Mouse (Mus musculus) mature B cell (primary cell): ENCODE measurements around the gene Mark2.

Source experiments
- in situ Hi-C: fragments of 300-500 bp; cut with MboI; formaldehyde crosslinking; loops from 2 replicates; pipeline ENCODE4 v1.14.3; 2019

The Mark2 gene

DNA sequence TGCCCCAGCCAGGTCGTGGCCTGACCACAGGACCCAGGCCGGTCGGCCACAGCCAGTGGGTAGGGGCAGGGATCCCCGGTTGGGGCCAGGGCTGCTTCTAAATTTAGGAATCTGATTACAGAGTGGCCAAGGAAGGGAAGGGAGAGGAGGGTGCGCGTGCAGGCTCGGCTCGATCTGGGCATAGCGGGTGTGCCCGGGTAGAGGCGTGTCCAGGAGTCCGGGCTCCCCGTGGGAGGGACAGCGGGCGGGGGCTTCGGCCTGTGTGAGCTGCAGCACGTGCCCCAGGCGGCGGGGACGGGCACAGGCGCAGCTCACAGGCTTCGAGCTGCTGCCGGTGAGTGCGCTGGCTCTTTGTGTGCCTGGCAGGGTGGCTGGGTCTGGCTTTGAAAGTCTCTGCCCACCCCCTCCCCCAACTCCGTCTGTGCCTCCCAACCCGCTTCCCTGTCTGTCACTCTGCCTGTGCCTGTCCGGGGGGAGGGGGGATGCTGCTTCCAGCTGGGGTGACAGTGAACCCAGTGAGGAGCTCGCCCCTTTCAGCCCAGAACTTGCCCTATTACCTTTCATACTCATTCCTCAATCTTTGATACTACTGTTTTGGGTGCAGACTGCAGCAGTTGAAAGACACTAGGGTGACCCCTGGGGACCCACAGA is 74.4 kb downstream of the Mark2 start, which contains the start of gene Rcor2:
Gene Rcor2 (plus strand): TSS at position 235 of the 651 bp plus-strand sequence.
- in situ Hi-C loops, result loop anchor here (5.0 to 10.0 kb wide), 2 partner anchors 80 to 148 kb away; partner anchors contain the start of gene 2700081O15Rik

DNA sequence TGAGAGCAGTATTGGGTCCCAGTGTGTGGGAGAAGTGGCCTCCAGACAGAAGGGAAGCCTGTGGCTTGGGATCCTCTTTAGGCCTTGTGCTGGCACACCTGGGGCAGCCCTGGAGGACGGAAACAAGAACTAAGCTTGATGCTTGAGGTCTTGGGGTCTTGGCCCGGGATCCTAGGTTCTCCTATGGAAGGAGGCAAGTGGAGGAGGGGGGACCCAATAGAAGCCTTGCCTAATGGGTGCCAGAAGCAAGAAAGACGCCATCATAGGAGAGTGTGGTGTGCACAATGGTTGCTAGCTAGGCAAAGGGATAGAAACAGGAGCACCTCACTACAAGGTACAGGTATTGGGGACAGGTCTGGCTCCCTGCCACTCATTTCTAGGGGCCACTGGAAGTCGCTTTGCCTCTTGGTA is 75.2 kb downstream of the Mark2 start:
- in situ Hi-C loops, result loop anchor here (5.0 to 10.0 kb wide), 2 partner anchors 81 to 148 kb away; partner anchors contain the start of gene 2700081O15Rik

DNA sequence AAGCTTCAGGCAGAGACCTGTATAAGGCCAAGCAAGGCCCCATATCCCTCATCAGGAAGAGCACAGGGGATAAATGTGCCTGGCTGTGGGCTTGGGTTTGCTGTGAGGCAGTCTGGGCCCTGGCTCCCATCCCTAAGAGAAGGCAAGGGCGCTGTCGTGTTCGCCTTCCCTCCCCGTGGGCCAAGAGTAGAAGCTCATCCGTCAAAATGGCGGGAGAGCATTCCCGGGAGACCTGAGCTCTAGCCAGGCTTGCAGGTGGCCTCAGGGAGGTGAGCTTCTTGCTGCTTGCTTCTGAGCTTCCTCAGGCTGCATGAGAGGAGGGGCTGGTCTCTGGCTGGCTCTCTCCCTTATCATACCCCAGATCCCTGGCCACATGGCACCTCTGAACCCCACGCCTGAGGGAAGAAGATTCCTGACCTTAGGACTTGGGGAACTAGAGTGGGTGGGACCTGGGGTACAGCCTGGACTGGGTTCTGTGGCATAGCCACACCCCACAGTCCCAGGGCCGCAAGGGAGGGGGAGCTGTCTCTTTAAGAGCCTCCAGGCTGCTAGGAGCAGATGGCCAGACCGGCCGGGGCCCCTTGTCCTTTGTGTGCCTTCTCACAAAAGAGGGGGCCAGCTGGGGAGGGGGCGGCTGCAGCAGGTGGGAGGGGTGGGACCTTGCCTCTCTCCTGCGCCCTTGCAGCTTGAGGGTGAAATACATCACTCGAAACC is 76.0 kb downstream of the Mark2 start:
- in situ Hi-C loops, result loop anchor here (5.0 to 10.0 kb wide), 2 partner anchors 82 to 149 kb away; partner anchors contain the start of gene 2700081O15Rik

DNA sequence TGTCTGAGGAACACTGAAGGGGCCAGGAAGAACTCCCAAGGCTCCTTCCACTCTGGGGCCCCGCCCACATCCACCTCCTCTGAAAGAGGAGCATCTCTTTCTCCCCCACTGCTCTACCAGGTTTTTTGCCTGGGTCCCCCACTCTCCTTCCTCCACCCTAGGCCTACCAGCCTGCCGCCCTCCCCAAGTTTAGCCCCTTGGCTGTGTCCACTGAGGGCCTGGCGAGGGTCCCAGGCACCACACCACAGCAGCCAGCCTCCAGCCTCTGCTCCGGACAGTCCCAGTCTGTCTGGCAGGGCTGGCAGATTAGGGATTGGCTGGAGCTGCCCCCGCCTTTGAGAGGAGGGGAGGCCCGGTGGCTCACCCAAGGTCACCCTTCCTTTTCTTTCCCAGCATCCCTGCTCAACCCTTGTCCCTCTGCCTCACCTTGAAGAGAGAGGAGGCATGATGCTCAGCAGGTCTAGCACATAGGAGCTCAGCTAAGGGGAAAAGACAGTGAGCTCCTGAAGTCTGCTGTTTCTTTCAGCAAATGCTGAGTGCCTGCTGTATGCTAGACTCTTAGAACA is 76.8 kb downstream of the Mark2 start:
- in situ Hi-C loops, result loop anchor here (5.0 to 10.0 kb wide), 2 partner anchors 82 to 150 kb away; partner anchors contain the start of gene 2700081O15Rik

DNA sequence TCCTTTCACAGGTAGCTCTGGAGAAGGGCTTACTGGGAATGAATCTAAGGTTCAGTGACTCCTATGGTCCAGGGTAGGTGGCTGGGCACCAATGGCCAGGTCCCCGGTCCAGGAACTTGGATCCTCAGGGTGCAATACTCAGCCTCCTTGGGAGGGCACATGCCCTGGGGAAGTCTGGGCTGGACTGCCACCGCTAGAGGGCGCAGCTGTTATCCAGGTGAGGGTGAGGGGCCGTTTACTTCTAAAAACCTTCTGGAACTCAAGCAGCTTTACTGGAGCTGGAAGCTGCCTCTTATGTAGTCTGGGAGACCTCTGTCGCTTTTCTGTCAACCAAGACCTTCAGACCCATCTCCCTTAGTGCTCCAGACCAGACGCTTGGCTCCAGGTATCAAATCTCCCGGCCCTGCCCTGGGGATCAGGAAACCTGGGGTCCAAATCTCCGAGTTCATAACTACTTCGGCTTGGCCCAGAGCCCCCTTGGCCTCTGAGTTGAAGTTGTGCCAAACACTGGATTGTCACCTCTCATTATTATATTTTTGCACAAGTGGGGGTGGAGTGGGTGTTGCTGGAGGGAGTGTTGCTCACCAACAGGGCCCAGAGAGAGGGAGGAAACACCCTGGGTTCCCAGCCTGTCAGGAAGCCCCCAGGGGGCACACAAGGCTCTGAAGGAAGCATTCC is 77.4 kb downstream of the Mark2 start:
- in situ Hi-C loops, result loop anchor here (10.0 kb wide), 1 partner anchor 151 kb away; the partner anchor contains the start of gene 2700081O15Rik

DNA sequence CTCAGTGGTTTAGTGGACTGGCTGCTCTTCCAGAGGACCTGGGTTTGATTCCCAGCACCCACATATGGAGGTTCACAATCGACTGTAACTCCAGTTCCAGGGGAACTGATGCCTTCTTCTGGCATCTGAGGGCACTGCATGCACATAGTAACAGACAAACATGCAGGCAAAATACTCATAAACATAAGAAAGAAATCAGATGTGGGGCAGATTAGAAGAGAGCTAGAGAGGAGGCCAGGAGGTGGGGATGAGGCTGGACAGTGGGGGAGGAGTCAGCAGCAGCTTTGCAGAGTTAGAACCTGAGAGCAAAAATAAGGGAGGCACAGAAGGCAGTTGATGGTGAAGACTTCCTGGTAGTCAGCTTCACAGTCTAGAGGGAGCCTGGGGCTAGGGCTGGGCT is 79.1 kb downstream of the Mark2 start:
- in situ Hi-C loops, result loop anchor here (10.0 kb wide), 1 partner anchor 152 kb away; the partner anchor contains the start of gene 2700081O15Rik

DNA sequence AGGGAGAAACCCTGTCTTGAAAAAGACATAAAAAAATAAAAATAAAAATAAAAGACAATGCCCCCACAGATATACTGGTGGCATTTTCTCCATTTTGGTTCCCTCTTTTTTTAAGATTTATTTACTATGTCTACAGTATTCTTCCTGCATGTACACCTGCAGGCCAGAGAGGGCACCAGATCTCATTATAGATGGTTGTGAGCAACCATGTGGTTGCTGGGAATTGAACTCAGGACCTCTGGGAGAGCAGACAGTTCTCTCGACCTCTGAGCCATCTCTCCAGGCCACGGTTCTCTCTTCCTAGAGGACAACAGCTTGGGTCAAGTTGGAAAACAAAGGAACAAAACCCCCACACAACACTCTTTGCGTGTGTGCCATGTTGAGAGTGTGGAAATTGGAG is 79.7 kb downstream of the Mark2 start:
- in situ Hi-C loops, result loop anchor here (10.0 kb wide), 1 partner anchor 153 kb away; the partner anchor contains the start of gene 2700081O15Rik

DNA sequence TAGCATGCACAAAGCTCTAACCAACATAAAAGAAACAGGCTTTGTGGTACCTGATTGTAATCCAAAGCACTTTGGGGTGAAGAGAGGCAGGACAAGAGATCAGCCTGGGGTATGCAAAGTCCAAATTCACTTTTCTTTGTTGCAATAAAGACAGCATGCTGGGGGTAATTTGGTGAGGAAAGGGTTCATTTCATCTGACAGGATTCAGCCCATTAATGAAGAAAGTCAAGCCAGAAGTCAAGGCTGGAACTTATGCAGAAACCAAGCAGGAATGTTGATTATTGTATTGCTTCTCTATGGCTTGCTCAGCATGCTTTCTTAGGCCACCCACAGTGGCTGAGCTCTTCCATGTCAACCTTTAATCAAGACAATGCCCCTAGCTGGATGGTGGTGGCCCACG is 80.2 kb downstream of the Mark2 start:
- in situ Hi-C loops, result loop anchor here (10.0 kb wide), 1 partner anchor 153 kb away; the partner anchor contains the start of gene 2700081O15Rik

DNA sequence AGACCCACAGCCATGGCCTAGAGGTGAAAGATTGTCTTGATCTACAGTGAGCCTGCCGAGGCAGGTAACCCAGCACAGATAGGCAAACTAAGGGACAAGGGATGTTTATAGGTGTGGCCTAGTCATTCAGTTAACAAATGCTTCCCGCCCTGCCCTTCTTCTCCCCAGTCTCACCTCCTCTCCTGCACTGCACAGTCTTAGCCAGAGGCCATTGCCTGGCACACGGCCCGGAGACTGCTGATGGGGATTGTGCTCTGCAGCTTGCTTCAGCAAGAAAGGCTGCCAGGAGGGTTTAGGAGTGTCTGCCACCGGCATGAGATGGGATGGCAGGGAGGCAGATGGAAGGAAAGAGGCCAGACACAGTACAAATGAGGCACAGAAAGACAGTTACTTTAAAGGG is 83.8 kb downstream of the Mark2 start:
- in situ Hi-C loops, result no loop called here

DNA sequence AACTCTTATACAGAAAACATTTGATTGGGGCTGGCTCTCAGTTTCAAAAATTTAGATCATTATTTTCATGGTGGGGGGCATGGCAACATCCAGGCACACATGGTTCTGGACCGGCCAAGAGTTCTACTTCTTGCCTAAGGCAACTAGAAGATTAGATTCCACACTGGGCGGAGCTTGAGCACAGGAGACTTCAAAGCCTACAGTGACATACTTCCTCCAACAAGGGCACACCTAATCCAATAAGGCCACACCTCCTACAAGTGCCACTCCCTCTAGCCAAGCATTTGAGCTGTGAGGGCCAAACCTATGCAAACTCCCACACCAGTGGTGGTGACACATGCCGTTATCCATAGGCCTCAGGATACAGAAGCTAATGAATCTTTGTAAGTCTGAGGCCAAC is 95.6 kb downstream of the Mark2 start:
- in situ Hi-C loops, result no loop called here

DNA sequence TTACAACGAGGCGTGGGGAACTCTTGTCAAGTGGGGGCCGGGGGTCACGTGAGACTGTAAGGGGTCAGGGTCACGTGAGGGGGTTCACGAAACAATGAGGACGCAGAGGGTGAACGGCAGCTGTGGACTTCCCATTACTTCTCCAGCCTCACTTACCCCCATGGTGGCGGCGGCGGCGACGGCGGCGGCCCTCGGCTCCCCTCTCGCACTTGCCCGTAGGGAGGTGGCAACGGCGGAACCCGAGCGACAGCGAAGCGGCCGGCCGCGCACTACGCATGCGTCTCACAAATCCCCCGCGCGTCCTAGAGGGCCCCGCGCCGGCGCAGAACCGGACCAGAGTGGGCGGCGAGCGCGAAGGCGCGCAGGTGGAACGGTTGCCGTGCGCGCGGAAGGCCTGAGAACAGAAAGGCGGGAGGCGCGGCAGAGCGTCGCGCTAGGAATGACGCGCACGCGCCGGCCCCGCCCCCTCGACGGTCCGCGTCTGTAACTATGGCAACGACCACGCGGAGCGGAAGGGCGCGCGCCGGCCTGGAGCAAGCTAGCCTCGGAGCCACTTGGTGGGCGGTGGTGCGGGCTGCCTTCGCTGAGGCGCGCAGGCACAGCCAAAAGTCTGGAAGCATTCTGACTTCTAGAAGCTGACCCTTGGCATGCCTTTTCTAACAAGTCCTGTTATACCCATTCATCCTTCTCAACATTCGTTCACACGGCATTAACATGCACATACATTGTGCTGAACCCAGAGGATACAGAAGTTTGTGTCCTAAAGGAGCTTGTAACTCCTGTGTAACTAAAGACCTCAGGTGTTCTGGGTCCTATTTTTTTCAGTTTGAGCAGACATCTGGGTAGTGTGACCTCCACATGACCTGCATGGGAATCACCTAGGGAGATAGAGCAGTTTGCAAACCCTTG is 100.6 kb downstream of the Mark2 start, which contains the start of gene Naa40:
Gene Naa40 (minus strand): TSS at position 402 of the 909 bp plus-strand sequence.
- in situ Hi-C loops, result no loop called here

DNA sequence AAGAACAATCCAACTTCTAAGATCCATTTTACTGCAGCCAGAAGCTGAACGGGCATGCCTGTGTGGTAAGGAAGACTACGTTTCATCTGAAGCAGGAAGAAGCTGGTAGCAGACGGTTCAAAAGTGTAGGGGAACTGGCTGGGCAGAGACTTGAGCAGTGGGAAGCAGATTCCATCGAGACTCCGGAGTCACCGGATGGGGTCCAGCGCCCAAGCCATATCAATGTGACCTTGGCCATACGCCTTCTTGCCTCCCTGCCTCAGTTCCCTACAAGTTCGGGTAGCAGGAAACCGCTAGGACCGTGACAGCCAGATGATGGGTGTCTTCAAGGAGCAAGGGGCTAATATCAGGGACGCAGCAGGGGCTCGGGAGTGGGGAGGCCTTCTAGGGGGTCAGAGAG is 101.4 kb downstream of the Mark2 start:
- in situ Hi-C loops, result no loop called here

DNA sequence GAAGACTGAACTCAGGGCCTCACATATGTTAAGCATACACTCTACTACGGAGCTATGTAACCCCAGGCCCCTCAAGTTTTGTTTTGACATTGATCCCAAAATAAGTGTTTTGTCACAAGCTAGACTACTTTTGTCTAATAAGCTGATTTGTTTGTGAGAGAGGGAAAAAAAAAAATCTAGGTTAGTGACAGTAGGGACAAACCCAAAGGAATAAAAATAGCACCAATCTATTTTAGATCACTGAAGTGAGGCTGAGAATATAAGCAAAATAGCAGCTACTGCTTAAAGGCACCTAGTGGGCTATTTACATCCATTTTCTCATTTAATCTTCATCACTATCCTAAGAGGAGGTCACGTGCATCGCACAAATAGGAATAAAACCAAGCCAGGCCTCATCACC is 102.1 kb downstream of the Mark2 start:
- in situ Hi-C loops, result no loop called here

DNA sequence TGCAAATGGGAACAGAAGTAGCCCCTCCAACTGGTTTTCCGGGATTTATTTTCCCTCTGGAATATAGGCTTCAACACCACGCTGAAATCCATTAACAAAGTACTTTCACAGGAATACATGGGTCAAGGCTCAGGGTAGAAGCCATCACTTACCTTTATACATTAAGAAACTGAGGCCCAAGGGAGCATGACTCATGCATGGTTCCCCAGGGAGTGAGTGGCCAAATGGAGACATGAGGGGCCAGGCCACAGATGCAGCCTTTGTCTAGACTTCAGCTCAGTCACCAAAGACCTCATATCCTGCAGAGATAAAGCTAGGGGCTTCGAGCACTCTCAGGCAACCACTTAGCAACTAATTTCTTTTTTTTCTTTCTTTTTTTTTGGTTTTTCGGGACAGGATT is 104.9 kb downstream of the Mark2 start:
- in situ Hi-C loops, result no loop called here

DNA sequence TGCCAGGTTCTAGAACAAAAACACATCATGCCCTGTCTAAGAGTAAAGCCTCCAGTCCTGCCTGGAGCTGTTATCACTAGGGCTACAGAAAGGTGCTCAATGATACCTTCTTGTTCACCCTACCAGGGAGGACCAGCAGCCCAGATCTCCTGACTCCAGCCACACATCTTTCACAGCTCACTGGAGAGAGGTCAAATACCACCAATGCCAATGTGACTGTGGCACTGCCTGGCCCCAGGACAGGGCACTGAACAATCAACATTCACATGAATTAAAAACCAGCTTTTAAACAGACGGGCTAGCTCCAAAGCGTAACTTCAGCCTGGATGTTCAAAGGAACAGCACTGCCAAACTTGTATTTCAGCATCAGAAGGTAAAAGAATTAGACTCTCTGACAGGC is 105.6 kb downstream of the Mark2 start:
- in situ Hi-C loops, result no loop called here

DNA sequence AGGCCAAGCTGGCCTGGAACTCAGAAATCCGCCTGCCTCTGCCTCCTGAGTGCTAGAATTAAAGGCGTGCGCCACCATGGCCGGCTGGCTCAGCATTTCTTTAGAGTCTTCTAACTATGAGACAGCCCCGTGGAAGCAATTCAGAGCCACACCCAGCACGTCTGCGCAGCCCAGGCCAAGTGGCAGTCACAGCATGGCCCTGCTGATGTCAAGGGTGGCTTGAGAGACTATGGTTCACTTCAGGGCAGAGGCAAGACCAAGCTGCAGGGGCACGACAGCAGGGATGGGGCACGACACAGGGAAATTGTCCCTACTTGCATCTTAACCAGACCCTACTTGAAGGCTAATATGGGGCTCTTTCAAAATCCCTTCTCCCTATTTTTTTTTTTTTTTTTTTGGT is 106.2 kb downstream of the Mark2 start:
- in situ Hi-C loops, result no loop called here

DNA sequence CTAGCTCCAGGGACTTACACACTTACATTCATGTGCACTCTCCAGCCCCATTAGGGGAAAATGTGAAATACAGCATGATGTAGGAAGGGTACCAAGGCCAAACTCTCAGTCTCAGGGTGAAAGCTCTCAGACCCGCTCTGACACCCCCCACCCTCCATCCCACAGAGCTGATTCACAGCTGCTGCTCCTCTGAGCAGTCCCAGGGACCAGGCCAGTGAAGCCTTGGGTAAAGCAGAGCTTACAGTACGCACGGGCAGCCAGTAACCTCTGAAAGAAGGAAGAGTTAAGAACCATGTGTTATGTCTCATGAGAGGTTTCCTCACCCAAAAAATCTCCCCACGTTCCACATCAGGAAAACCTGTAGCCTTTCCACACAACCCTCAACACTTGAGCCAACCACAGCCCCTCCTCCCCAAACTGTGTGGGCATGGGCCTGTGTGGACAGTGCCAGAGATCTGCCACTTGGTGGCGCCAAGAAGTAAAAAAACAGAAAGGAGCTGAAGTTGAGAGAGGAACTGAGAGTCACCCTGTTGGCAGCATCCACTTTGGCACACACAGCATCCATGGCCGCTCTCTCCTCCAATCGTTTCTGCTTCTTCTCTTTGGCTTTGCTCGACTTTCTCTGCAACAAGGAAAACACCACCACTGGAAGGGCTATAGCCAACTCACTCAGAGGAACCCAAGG is 107.0 kb downstream of the Mark2 start:
- in situ Hi-C loops, result no loop called here

DNA sequence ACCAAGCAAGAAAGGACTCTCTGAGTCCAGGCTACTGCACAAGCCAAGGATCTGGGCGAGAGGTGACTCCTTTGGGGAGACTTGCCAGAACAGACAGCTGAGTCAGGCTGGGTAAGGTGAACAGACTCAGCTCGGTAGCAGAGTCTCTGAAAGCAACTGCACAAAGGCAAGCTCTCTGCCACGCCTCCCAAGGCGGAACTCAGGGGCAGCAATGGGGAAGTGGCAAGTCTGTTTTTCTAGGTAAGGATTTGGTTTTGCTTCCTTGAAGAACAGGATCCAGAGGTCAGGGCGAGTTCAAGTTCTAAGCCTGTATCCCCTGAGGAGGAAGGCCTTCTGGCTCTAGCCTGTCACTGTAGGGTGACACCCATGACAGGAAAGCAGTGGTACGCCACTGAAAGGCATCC is 115.1 kb downstream of the Mark2 start:
- in situ Hi-C loops, result no loop called here
